Mouse (Mus musculus) CH12.LX (cell line): ENCODE results near the gene Klf9. TPM values are rescaled to one million over a fixed set of nuclear protein-coding genes. Genes with fewer than 3 reads are reported as not detected.

ENCODE experiments used
- DNase-seq: peaks from one replicate; pipeline ENCODE4 v3.0.0-alpha.2; 2013; ENCODE audit errors: extremely low read depth
- H3K27ac ChIP-seq: 2 replicates; pipeline ENCODE4 v1.5.1; 2012; ENCODE audit warnings: low read depth, mild to moderate bottlenecking, control low read depth, moderate library complexity; ENCODE audit not compliant: insufficient read depth
- H3K27me3 ChIP-seq: replicated peaks from 2 replicates; pipeline ENCODE3; 2012; ENCODE audit warnings: inconsistent platforms
- H3K36me3 ChIP-seq, 2 experiments: replicated peaks in 1 of 2; 2 replicates each; pipeline versions ENCODE3 to v1.6.1; 2012; ENCODE audit warnings: inconsistent platforms in 1 of 2, low read length in 1 of 2, mild to moderate bottlenecking in 1 of 2, mixed read lengths in 1 of 2, moderate library complexity in 1 of 2; ENCODE audit not compliant: control insufficient read depth in 1 of 2, insufficient read depth in 1 of 2
- H3K4me1 ChIP-seq, 2 experiments: 2 replicates each; pipeline ENCODE4 v1.6.1; 2012; ENCODE audit warnings: inconsistent platforms in 1 of 2, moderate library complexity in 1 of 2; ENCODE audit not compliant: insufficient read depth in 2 of 2, control insufficient read depth in 1 of 2
- H3K4me2 ChIP-seq: 2 replicates; pipeline ENCODE4 v1.6.1; 2012; ENCODE audit warnings: low read depth, mild to moderate bottlenecking, control low read depth; ENCODE audit not compliant: poor library complexity, insufficient read depth, severe bottlenecking
- H3K4me3 ChIP-seq, 3 experiments: fragments of 150-350 bp in 1 of 3; sonication (generic) in 1 of 3; replicated peaks in 1 of 3; 2 replicates each; pipeline versions ENCODE3 to v1.5.1; 2011 to 2012; ENCODE audit warnings: low read depth in 2 of 3, low read length in 2 of 3, mild to moderate bottlenecking in 2 of 3, moderate library complexity in 2 of 3, control low read depth in 1 of 3, improper control_type of control experiment in 1 of 3, inconsistent platforms in 1 of 3, mixed read lengths in 1 of 3; ENCODE audit not compliant: poor library complexity in 1 of 3
- H3K79me2 ChIP-seq: replicated peaks from 2 replicates; pipeline ENCODE4 v1.6.1; 2012; ENCODE audit warnings: mild to moderate bottlenecking, moderate library complexity; ENCODE audit not compliant: control insufficient read depth, poor library complexity, insufficient read depth, severe bottlenecking; ENCODE audit errors: extremely low read depth
- H3K9ac ChIP-seq: 2 replicates; pipeline ENCODE4 v1.6.1; 2012; ENCODE audit warnings: low read depth, mild to moderate bottlenecking, control low read depth, moderate library complexity; ENCODE audit not compliant: insufficient read depth
- H3K9me3 ChIP-seq: replicated peaks from 2 replicates; pipeline ENCODE3; 2012; ENCODE audit warnings: low read length, inconsistent platforms, mixed read lengths
- BHLHE40 ChIP-seq: IDR thresholded peaks from 2 replicates; pipeline ENCODE4 v1.6.1; 2011; ENCODE audit warnings: mild to moderate bottlenecking, low read depth, low read length, improper control_type of control experiment
- CHD1 ChIP-seq: IDR thresholded peaks from 2 replicates; pipeline ENCODE4 v1.6.1; 2012; ENCODE audit warnings: low read depth, low read length, improper control_type of control experiment, inconsistent platforms
- CHD2 ChIP-seq: IDR thresholded peaks from 2 replicates; pipeline ENCODE4 v1.6.1; 2011; ENCODE audit warnings: low read length, improper control_type of control experiment
- E2F4 ChIP-seq: IDR thresholded peaks from 2 replicates; pipeline ENCODE4 v1.6.1; 2011; ENCODE audit warnings: low read depth, low read length, improper control_type of control experiment; ENCODE audit not compliant: insufficient replicate concordance
- ELF1 ChIP-seq: IDR thresholded peaks from 2 replicates; pipeline ENCODE4 v1.6.1; 2014; ENCODE audit warnings: low read depth, mild to moderate bottlenecking, inconsistent platforms, low read length, improper control_type of control experiment
- EP300 ChIP-seq: IDR thresholded peaks from 2 replicates; pipeline ENCODE4 v1.6.1; 2011; ENCODE audit warnings: low read length, improper control_type of control experiment
- ETS1 ChIP-seq: conservative IDR thresholded peaks from 2 replicates; pipeline ENCODE4 v1.6.1; 2012; ENCODE audit warnings: low read depth, mild to moderate bottlenecking, inconsistent platforms, low read length, improper control_type of control experiment, moderate library complexity
- HCFC1 ChIP-seq: IDR thresholded peaks from 2 replicates; pipeline ENCODE4 v1.6.1; 2012; ENCODE audit warnings: low read depth, mild to moderate bottlenecking, inconsistent platforms, low read length, improper control_type of control experiment
- IRF4 ChIP-seq: IDR thresholded peaks from 2 replicates; pipeline ENCODE4 v1.6.1; 2014; ENCODE audit warnings: low read depth, mild to moderate bottlenecking, inconsistent platforms, low read length, improper control_type of control experiment
- JUN ChIP-seq: IDR thresholded peaks from 2 replicates; pipeline ENCODE4 v1.6.1; 2011; ENCODE audit warnings: low read depth, mild to moderate bottlenecking, low read length, improper control_type of control experiment, moderate library complexity; ENCODE audit not compliant: insufficient read depth
- JUND ChIP-seq: conservative IDR thresholded peaks from 2 replicates; pipeline ENCODE4 v1.6.1; 2011; ENCODE audit warnings: low read depth, low read length, improper control_type of control experiment
- KAT2A ChIP-seq: IDR thresholded peaks from 2 replicates; pipeline ENCODE4 v1.6.1; 2012; ENCODE audit warnings: low read length, improper control_type of control experiment, inconsistent platforms; ENCODE audit not compliant: insufficient replicate concordance
- MAFK ChIP-seq: IDR thresholded peaks from 2 replicates; pipeline ENCODE4 v1.6.1; 2011; ENCODE audit warnings: low read length, improper control_type of control experiment; ENCODE audit not compliant: insufficient replicate concordance
- MAX ChIP-seq: IDR thresholded peaks from 2 replicates; pipeline ENCODE4 v1.6.1; 2011; ENCODE audit warnings: low read length, improper control_type of control experiment
- MEF2A ChIP-seq: IDR thresholded peaks from 2 replicates; pipeline ENCODE4 v1.6.1; 2014; ENCODE audit warnings: low read depth, mild to moderate bottlenecking, inconsistent platforms, low read length, improper control_type of control experiment, borderline replicate concordance
- MXI1 ChIP-seq: IDR thresholded peaks from 2 replicates; pipeline ENCODE4 v1.6.1; 2011; ENCODE audit warnings: mild to moderate bottlenecking, low read depth, low read length, improper control_type of control experiment
- MYC ChIP-seq: IDR thresholded peaks from 2 replicates; pipeline ENCODE4 v1.6.1; 2011; ENCODE audit warnings: low read depth, mild to moderate bottlenecking, improper control_type of control experiment, low read length
- NELFE ChIP-seq: IDR thresholded peaks from 2 replicates; pipeline ENCODE4 v1.6.1; 2011; ENCODE audit warnings: low read depth, low read length, improper control_type of control experiment
- POLR2A ChIP-seq: IDR thresholded peaks from 2 replicates; pipeline ENCODE4 v1.6.1; 2011; ENCODE audit warnings: low read depth, mild to moderate bottlenecking, improper control_type of control experiment, low read length
- POLR2AphosphoS2 ChIP-seq: IDR thresholded peaks from 2 replicates; pipeline ENCODE4 v1.6.1; 2011; ENCODE audit warnings: low read depth, low read length, improper control_type of control experiment
- RAD21 ChIP-seq: IDR thresholded peaks from 2 replicates; pipeline ENCODE4 v1.6.1; 2011; ENCODE audit warnings: low read depth, mild to moderate bottlenecking, low read length, improper control_type of control experiment, moderate library complexity
- RCOR1 ChIP-seq: conservative IDR thresholded peaks from 2 replicates; pipeline ENCODE4 v1.6.1; 2012; ENCODE audit warnings: low read depth, mild to moderate bottlenecking, inconsistent platforms, low read length, improper control_type of control experiment
- SIN3A ChIP-seq: IDR thresholded peaks from 2 replicates; pipeline ENCODE4 v1.6.1; 2012; ENCODE audit warnings: low read length, improper control_type of control experiment, inconsistent platforms
- TBP ChIP-seq: conservative IDR thresholded peaks from 2 replicates; pipeline ENCODE4 v1.6.1; 2011; ENCODE audit warnings: low read depth, low read length, improper control_type of control experiment
- TCF12 ChIP-seq: IDR thresholded peaks from 2 replicates; pipeline ENCODE4 v1.6.1; 2014; ENCODE audit warnings: low read depth, mild to moderate bottlenecking, inconsistent platforms, low read length, improper control_type of control experiment
- UBTF ChIP-seq: IDR thresholded peaks from 2 replicates; pipeline ENCODE4 v1.6.1; 2012; ENCODE audit warnings: low read depth, mild to moderate bottlenecking, inconsistent platforms, low read length, improper control_type of control experiment, moderate library complexity
- USF1 ChIP-seq: IDR thresholded peaks from 2 replicates; pipeline ENCODE4 v1.6.1; 2014; ENCODE audit warnings: low read depth, mild to moderate bottlenecking, inconsistent platforms, low read length, improper control_type of control experiment
- USF2 ChIP-seq: conservative IDR thresholded peaks from 2 replicates; pipeline ENCODE4 v1.6.1; 2011; ENCODE audit warnings: low read depth, low read length, improper control_type of control experiment
- ZC3H11A ChIP-seq: IDR thresholded peaks from 2 replicates; pipeline ENCODE4 v1.6.1; 2012; ENCODE audit warnings: low read depth, mild to moderate bottlenecking, inconsistent platforms, low read length, improper control_type of control experiment
- ZKSCAN1 ChIP-seq: IDR thresholded peaks from 2 replicates; pipeline ENCODE4 v1.6.1; 2012; ENCODE audit warnings: low read depth, inconsistent platforms, low read length, improper control_type of control experiment, borderline replicate concordance
- ZMIZ1 ChIP-seq: IDR thresholded peaks from 2 replicates; pipeline ENCODE4 v1.6.1; 2012; ENCODE audit warnings: low read depth, mild to moderate bottlenecking, inconsistent platforms, low read length, improper control_type of control experiment
- ZNF384 ChIP-seq: IDR thresholded peaks from 2 replicates; pipeline ENCODE4 v1.6.1; 2012; ENCODE audit warnings: low read depth, low read length, improper control_type of control experiment, inconsistent platforms
- dilution Hi-C: fragments of 300-500 bp; cut with MboI; formaldehyde crosslinking; loops from 2 replicates; pipeline ENCODE4 v1.14.3; 2020; ENCODE audit warnings: low sequenced_read_pairs; ENCODE audit not compliant: extremely low pct_unique_long_range_greater_than_20kb, extremely low pct_ligation_motif_present
- in situ Hi-C: fragments of 300-500 bp; cut with MboI; formaldehyde crosslinking; loops from 3 replicates; pipeline ENCODE4 v1.14.3; 2019; ENCODE audit warnings: low sequenced_read_pairs, low pct_ligation_motif_present, low pct_unique_long_range_greater_than_20kb, mixed read lengths
- polyA plus RNA-seq: library from polyadenylated mRNA; unstranded; fragments of >175 nt; gene quantifications from 2 replicates; pipeline ENCODE4 v1.2.1, GENCODE M21; 2012; ENCODE audit warnings: low read depth; ENCODE audit not compliant: insufficient read length
- total RNA-seq, 2 experiments: library from RNA; depleted of rRNA; stranded (reverse); fragments of 300-350 nt in 1 of 2; fragments of >200 nt in 1 of 2; gene quantifications; 2 replicates each; pipeline ENCODE4 v1.2.3; 2012 to 2014

The Klf9 gene
- total and polyA plus RNA-seq, 3 experiments, result not detected

- in situ Hi-C loops, result no loop called here
- Histone ChIP-seq H3K4me3 (no peak overlapping the region), H3K9ac (no peak overlapping the region), H3K27me3 (no peaks in the 10 kb centered on the region)
- TF ChIP-seq JUND (no peak), MYC (no peak), ZKSCAN1 (no peak), MAFK (no peak), TCF12 (no peak), POLR2A (no peak), NELFE (no peak), MEF2A (no peak), POLR2AphosphoS2 (no peak), CHD2 (no peak), IRF4 (no peak), ZMIZ1 (no peak), ELF1 (no peak), CHD1 (no peak), SIN3A (no peak), KAT2A (no peak), E2F4 (no peak), JUN (no peak), TBP (no peak), MXI1 (no peak)
- TF ChIP-seq, all 38 proteins: peak for 0
- no peaks in the 10 kb centered on the region for H3K4me1 ChIP-seq
- no peak for DNase-seq
- no peaks in the 10 kb centered on the region for H3K9me3 ChIP-seq
- H3K79me2 ChIP-seq, result 0 out of 2 replicates have a peak, but pooled peaks cover 2% of the 10 kb centered on the region
- H3K4me2 ChIP-seq, result no peak overlapping the region
- no peak overlapping the region for H3K27ac ChIP-seq
- H3K36me3 ChIP-seq, result peaks cover 30 to 71% of the 10 kb centered on the region in 2 experiments
- dilution Hi-C loops, result no loop called here
Measured at GRCm38 (mm10) chr19:23211325-23211724, 70.3 kb downstream of the Klf9 start.

- no peak overlapping the region for H3K4me2 ChIP-seq
- DNase-seq, result no peak
- 0 out of 2 replicates have a peak, but pooled peaks cover 2% of the 10 kb centered on the region for H3K79me2 ChIP-seq
- no peak for TF ChIP-seq UBTF
- no peak for TF ChIP-seq ETS1
- TF ChIP-seq USF1, result no peak
- no peak for TF ChIP-seq RAD21
- no peak for TF ChIP-seq BHLHE40
- TF ChIP-seq USF2, result no peak
- TF ChIP-seq KAT2A, result no peak
- TF ChIP-seq ZNF384, result no peak
- no peak for TF ChIP-seq RCOR1
- no peak for TF ChIP-seq MYC
- TF ChIP-seq MAX, result no peak
- no peak for TF ChIP-seq EP300
- TF ChIP-seq ZC3H11A, result no peak
- TF ChIP-seq HCFC1, result no peak
- TF ChIP-seq SIN3A, result no peak
- TF ChIP-seq, all 38 proteins: peak for 0
- Histone ChIP-seq H3K4me3 (no peak overlapping the region), H3K9me3 (no peaks in the 10 kb centered on the region), H3K9ac (no peak overlapping the region), H3K27me3 (no peaks in the 10 kb centered on the region), H3K27ac (no peak overlapping the region), H3K36me3 (peaks cover 24 to 74% of the 10 kb centered on the region in 2 experiments), H3K4me1 (no peaks in the 10 kb centered on the region)
- in situ Hi-C loops (no loop called here), dilution Hi-C loops (no loop called here)
Measured at GRCm38 (mm10) chr19:23214326-23214725, 73.3 kb downstream of the Klf9 start.
